ENCODE assay signal across 8 mouse cellular contexts in the genomic region with DNA sequence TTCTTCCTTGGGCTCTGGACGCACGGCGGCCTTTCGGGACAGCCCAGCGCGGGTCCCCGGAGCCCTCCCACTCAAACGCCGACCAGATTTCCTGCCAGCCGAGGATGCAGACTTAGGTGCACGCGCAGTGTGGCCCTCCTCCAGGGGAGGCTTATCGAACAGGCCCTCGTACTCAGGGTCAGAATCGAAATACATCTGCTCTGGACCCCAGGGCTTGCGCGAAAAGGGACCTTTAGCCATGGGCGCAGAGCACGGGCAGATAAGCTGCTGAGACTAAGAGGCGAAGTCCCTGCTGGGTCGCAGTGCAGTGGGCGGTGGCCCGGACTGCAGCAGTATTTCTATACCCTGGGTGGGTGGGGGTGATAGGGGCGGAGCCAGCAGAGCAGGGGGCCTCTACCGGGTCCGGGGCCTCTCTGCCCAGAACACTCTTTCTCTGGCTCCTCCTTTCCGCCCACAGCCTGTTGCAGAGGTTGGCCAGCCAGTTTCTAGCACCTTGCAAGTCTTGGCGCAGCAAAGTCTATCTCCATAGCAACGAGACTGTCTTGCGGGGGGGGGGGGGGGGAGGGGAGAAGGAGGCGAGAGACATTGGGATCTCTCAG. TPM values are rescaled to one million over a fixed set of nuclear protein-coding genes. Genes with fewer than 3 reads are reported as not detected.
A peak's percentile ranks its signal among the peaks of the same experiment; 100 is the strongest.
DNase-seq lines count a peak whose midpoint lies in the region; ATAC-seq and TF ChIP-seq lines count a peak whose summit lies in the region.

A gene (minus strand): TSS at position 351 of the 599 bp plus-strand sequence.

- peaks cover 2% of the 10 kb centered on the region; the same call in 1 of the 2 replicates for H3K36me3 ChIP-seq in liver, embryonic 14.5 days (replicated peaks; ENCODE audit: control insufficient read depth, insufficient read depth, low read depth)

- H3K9me3 ChIP-seq in liver, embryonic 14.5 days (ENCODE audit: control insufficient read depth, low read length) = no peaks in the 10 kb centered on the region

- DNase-seq in lung, adult 2 months = no peak
- no peak for DNase-seq in lung, postnatal 36 days
- DNase-seq in cerebellum, postnatal 14 days = peak; percentile 62 to 70
- DNase-seq in frontal cortex, postnatal 14 days (ENCODE audit: low spot score in 2 of 2) = peak; percentile 34 to 65
- peak; percentile 23 for DNase-seq in kidney, postnatal 14 days
- no peak for DNase-seq in liver, embryonic 14.5 days (ENCODE audit: low read depth in 3 of 3, low spot score in 3 of 3)
- peak; percentile 48 for DNase-seq in ovary, postnatal 36 days (ENCODE audit: low spot score)

- H3K4me1 ChIP-seq in lung, adult 2 months (ENCODE audit: control insufficient read depth, insufficient read depth, low read length) = no peaks in the 10 kb centered on the region; the same call in 1 of the 2 replicates
- H3K4me1 ChIP-seq in liver, embryonic 14.5 days (replicated peaks; ENCODE audit: control insufficient read depth in 2 of 2, insufficient read depth in 2 of 2, low read length in 1 of 2) = no peaks in the 10 kb centered on the region

- H3K4me2 ChIP-seq in liver, embryonic 14.5 days (ENCODE audit: low read depth) = peak within 1 kb of the TSS; percentile 11

- ATAC-seq in liver, embryonic 14.5 days (ENCODE audit: insufficient read depth) = 0 out of 2 replicates have a peak, but pooled peaks have one; percentile 37
- ATAC-seq in monocyte, adult 5-6 weeks (replicated peaks; ENCODE audit: insufficient number of reproducible peaks, low FRiP score, low TSS enrichment, poor library complexity, severe bottlenecking) = no peak

- H3K4me3 ChIP-seq in lung, adult 2 months (replicated peaks; ENCODE audit: extremely low read depth, low read depth, low read length) = peak within 1 kb of the TSS; percentile 51
- H3K4me3 ChIP-seq in liver, embryonic 14.5 days (ENCODE audit: insufficient read depth in 1 of 2, low read depth in 2 of 2, low read length in 2 of 2) = peak within 1 kb of the TSS; percentile 2 to 48; a peak in 3 of 4 replicates

- TF ChIP-seq EP300 in liver, embryonic 14.5 days (IDR thresholded peaks at IDR 0.05; ENCODE audit: low read depth) = no peak

- TF ChIP-seq CTCF in lung, adult 2 months (IDR thresholded peaks at IDR 0.05; ENCODE audit: insufficient read depth, low read length) = no peak
- no peak for TF ChIP-seq CTCF in liver, embryonic 14.5 days (IDR thresholded peaks at IDR 0.05; ENCODE audit: low read depth)

- 3% methylated on average over 30 of the region's 31 CpGs for WGBS in lung, adult 2 months
- WGBS in liver, embryonic 14.5 days (ENCODE audit: insufficient replicate concordance) = 2% methylated on average over 28 of the region's 31 CpGs

- no peak for TF ChIP-seq POLR2A in lung, adult 2 months (IDR thresholded peaks at IDR 0.05; ENCODE audit: borderline replicate concordance, extremely low read depth, low read depth, low read length)

- H3K27me3 ChIP-seq in liver, embryonic 14.5 days (ENCODE audit: control insufficient read depth, insufficient read depth, low read length) = peaks cover 8% of the 10 kb centered on the region

- H3K27ac ChIP-seq in liver, embryonic 14.5 days = no peak within 1 kb of the TSS

- H3K9ac ChIP-seq in liver, embryonic 14.5 days (replicated peaks) = no peak within 1 kb of the TSS

RNA-seq across cellular contexts. Expression of the gene that starts here (rescaled TPM):
- polyA plus RNA-seq in lung, adult 2 months (2012; rRNA removed) = 1.5 and 1.7 TPM in 2 replicates
- 1.7 and 2.4 TPM in 2 replicates for polyA plus RNA-seq in liver, embryonic 14.5 days (2012; rRNA removed)
- polyA plus RNA-seq in liver, embryonic 14.5 days (2014; fragmentation: Nextera tagmentation; extraction: Ambion mirVana) = 0.86 and 1.1 TPM in 2 replicates
- total RNA-seq in monocyte, adult 5-6 weeks (2017) = 1.1 TPM in 1 of 3 replicates, not detected in the others

Comparison
In these comparisons a context has a peak if more than half of its experiments do, and no peak if none do; other contexts are left out.
1. DNase-seq: peak in cerebellum, postnatal 14 days (2 of 2), frontal cortex, postnatal 14 days (2 of 2), kidney, postnatal 14 days (single experiment) and ovary, postnatal 36 days (single experiment); none in lung, adult 2 months (single experiment), lung, postnatal 36 days (single experiment) and liver, embryonic 14.5 days (0 of 3).